Mouse (Mus musculus): ENCODE results near the gene Cage1.

- TF ChIP-seq CTCF (IDR thresholded peaks at IDR 0.05): no peak
- no peak for TF ChIP-seq EP300 (IDR thresholded peaks at IDR 0.05)
Measured at GRCm38 (mm10) chr13:38078836-38079235, 42.0 kb upstream of the Cage1 start.
